Mouse (Mus musculus) ES-Bruce4 (cell line): Measurements from ENCODE around the gene Parva. TPM values are rescaled to one million over a fixed set of nuclear protein-coding genes. Genes with fewer than 3 reads are reported as not detected.

Source experiments
- H3K27ac ChIP-seq: 2 replicates; pipeline ENCODE4 v1.5.1; 2012; ENCODE audit warnings: low read length, inconsistent platforms; ENCODE audit not compliant: insufficient read depth
- H3K27me3 ChIP-seq: 2 replicates; pipeline ENCODE4 v1.6.1; 2012; ENCODE audit warnings: mild to moderate bottlenecking, low read length, inconsistent platforms; ENCODE audit not compliant: control insufficient read depth, poor library complexity, insufficient read depth, severe bottlenecking
- H3K36me3 ChIP-seq: 2 replicates; pipeline ENCODE4 v1.6.1; 2012; ENCODE audit warnings: inconsistent platforms, mild to moderate bottlenecking, low read length, moderate library complexity; ENCODE audit not compliant: control insufficient read depth, poor library complexity, insufficient read depth, severe bottlenecking
- H3K4me1 ChIP-seq: one replicate; pipeline ENCODE4 v1.8.1; 2011; ENCODE audit warnings: low read length; ENCODE audit not compliant: control insufficient read depth, insufficient read depth
- H3K4me3 ChIP-seq: 2 replicates; pipeline ENCODE4 v1.5.1; 2011; ENCODE audit warnings: low read depth, mild to moderate bottlenecking, low read length
- H3K9ac ChIP-seq: 2 replicates; pipeline ENCODE4 v1.6.1; 2012; ENCODE audit warnings: low read depth, mild to moderate bottlenecking, inconsistent platforms; ENCODE audit not compliant: poor library complexity, severe bottlenecking
- H3K9me3 ChIP-seq: replicated peaks from 2 replicates; pipeline ENCODE4 v1.6.1; 2012; ENCODE audit warnings: mild to moderate bottlenecking, low read length, inconsistent platforms; ENCODE audit not compliant: control insufficient read depth, poor library complexity, insufficient read depth, severe bottlenecking
- CTCF ChIP-seq: IDR thresholded peaks from one replicate; pipeline ENCODE4 v1.8.1; 2011; ENCODE audit warnings: low read depth, low read length
- EP300 ChIP-seq: IDR thresholded peaks from 2 replicates; pipeline ENCODE4 v1.6.1; 2011; ENCODE audit warnings: low read depth, low read length; ENCODE audit not compliant: insufficient read depth
- POLR2A ChIP-seq: IDR thresholded peaks from one replicate; pipeline ENCODE4 v1.8.1; 2011; ENCODE audit warnings: low read length; ENCODE audit not compliant: insufficient read depth
- polyA plus RNA-seq: library from polyadenylated mRNA; stranded (reverse); fragments of >200 nt; gene quantifications from 2 replicates; pipeline ENCODE4 v1.2.4, GENCODE M21; 2011; ENCODE audit warnings: low read depth; ENCODE audit not compliant: missing spikeins, insufficient read depth, insufficient read length

The Parva gene
- polyA plus RNA-seq, 1 experiment = 43.2 TPM

DNA sequence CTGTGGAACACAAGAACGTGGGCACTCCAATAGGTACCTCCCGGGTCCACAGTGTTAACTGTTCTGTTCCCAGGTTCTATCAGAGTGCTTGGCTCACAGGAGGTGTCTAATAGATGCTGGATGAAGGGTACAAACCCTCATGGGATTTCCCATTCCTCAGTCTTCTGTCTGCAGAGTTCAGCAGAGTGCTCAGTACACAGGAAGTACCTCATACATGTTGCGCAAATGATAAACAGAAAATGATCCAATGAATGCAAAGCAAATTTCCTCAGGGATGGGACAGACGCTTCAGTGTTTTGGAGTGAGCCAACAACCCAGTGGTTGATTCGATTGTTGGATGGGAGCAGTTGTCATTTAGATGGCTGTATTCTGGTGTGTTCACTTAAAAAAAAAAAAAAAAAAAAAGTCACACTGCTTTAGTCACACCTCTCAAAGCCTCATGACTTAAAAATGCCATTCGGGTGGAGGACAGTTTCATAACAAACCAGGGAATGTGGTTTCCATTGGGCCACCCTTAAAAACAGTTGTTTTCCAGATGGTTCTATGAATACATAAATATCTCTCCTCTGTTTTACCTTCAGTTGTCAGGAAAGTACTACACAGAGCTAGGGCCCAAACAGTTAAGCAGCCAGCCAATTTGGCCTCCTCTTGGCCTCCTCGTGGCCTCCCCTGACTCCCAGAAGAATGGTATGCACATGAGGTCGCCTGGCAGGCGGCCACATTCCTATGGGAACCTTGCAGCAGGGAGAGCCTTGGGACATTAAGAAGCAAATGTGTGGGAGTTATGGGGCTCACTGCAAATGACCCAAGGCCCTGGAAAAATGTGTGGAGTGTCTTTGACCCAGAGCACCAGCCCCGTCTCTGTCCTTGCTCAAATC is 187.7 kb downstream of the Parva start:
- Histone ChIP-seq H3K4me3 (no peak overlapping the region), H3K9ac (no peak overlapping the region), H3K9me3 (no peaks in the 10 kb centered on the region), H3K27ac (no peak overlapping the region), H3K36me3 (no peaks in the 10 kb centered on the region), H3K4me1 (no peaks in the 10 kb centered on the region), H3K27me3 (no peaks in the 10 kb centered on the region; the same call in 1 of the 2 replicates)
- TF ChIP-seq EP300 (no peak), CTCF (no peak), POLR2A (no peak)

DNA sequence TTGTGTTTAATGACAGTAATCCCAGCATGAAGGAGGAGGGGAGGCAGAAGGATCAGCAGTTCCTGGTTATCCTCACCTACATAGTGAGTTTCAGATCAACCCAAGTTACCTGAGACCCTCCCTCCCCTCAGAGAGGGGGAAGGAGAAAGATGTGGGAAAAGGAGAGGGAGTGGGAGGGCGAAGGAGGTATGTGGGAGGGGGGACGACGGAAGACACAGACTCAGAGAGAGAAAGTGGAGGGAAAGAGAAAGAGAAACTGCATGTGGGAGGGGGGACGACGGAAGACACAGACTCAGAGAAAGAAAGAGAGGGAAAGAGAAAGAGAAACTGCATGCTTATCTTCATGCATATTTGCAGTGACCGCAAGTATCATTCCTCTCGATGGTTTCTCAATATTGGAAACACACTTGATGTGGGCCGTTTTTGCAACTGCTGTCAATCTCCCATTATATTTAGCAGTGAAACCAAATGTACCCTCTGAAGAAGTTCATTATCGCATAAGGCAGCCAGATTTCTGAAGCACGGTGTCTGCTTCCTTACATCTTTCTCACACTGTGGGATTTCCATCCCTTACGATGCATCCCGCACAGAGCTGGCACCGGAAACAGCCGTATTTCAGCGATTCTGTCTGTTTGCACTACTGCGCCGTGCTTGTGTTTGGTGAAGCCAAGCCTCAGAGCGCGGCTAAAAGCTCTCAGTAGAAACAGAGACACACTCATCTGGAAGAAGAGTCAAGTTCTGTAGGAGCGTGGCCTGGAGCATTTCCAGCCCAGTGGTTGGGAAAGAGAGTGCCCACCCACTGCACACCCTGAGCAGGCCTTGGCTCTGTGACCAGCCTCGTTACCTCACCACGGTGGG is 193.2 kb downstream of the Parva start:
- H3K27ac ChIP-seq = no peak overlapping the region
- H3K27me3 ChIP-seq = no peaks in the 10 kb centered on the region; the same call in 1 of the 2 replicates
- no peaks in the 10 kb centered on the region for H3K4me1 ChIP-seq
- H3K36me3 ChIP-seq = no peaks in the 10 kb centered on the region
- H3K4me3 ChIP-seq = no peak overlapping the region
- H3K9ac ChIP-seq = no peak overlapping the region
- TF ChIP-seq EP300 = no peak
- no peaks in the 10 kb centered on the region for H3K9me3 ChIP-seq

DNA sequence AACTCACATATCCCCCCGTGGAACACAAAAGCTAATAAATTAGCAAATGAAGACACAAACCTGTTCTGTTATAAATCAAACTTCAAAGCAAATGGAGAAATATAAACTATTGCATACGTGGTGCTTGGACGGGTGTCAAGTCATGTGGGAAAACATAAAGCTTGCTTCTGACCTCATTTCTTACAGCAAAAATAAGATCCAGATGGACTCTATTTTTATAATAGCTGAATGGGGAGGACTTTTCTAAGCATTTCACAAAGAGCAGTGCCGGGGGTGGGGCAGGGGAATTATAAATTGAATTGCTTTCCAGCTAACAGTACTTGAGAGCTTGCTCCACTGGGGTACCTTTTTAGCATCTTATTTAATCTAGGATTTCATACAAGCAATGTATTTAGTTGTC is 200.2 kb downstream of the Parva start:
- TF ChIP-seq CTCF (no peak), POLR2A (no peak), EP300 (no peak)
- Histone ChIP-seq H3K27me3 (no peaks in the 10 kb centered on the region), H3K4me1 (no peaks in the 10 kb centered on the region), H3K9ac (no peak overlapping the region), H3K9me3 (no peaks in the 10 kb centered on the region), H3K4me3 (no peak overlapping the region), H3K27ac (no peak overlapping the region), H3K36me3 (no peaks in the 10 kb centered on the region)

DNA sequence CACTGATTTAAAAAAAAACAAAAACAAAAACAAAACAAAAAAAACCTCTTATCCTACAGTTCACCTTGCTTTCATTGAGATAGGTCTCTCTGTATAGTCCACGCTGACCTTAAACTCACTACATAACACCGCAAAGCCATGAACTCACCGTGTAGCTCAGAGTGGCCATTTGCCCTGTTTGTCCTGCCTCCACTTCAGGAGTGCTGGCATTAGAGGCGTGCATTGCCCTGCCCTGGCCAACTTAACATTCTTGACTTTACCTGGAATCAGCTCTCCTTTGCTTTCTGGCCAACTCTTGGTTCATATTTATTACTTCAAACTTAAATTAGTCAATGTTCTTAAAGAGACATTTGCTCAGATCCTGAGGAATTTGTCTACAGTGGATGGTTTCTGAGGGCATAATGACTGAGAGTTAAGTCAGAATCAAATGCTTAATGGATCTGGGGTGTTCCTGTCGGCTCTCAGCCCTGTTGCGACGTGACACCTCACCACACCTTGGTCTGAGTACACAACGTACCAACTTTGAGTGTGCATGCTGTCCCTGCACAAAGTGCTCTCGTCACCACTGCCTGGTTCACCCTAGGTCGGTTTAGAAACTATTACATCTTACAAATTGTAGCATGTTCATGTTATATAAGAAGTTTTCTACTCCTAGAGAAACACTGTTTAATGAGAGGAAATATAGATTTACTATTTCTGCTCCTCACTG is 207.4 kb downstream of the Parva start:
- Histone ChIP-seq H3K27me3 (no peaks in the 10 kb centered on the region), H3K36me3 (no peaks in the 10 kb centered on the region), H3K27ac (no peak overlapping the region), H3K9ac (no peak overlapping the region), H3K9me3 (no peaks in the 10 kb centered on the region), H3K4me3 (no peak overlapping the region), H3K4me1 (no peaks in the 10 kb centered on the region)
- TF ChIP-seq CTCF (no peak), EP300 (no peak), POLR2A (no peak)

DNA sequence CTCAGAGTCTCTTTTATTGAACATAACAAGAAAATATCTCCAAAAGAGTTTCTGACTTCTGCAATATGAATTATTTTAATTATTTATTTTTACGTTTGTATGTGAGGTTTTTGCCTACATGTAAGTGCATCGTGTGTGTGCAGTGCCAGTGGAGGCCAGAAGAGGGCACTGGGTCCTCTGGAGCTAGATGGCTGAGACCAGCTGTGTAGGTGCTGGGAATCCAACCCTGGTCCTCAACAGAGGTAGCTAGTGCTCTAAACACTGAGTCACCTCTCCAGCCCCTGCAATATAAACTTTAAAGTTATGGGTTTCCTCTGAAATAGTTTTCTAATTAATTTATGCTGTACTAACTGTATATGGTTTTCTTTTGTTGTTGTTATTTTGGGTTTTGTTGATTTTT is 208.6 kb downstream of the Parva start:
- Histone ChIP-seq H3K4me1 (no peaks in the 10 kb centered on the region), H3K9ac (no peak overlapping the region), H3K27me3 (no peaks in the 10 kb centered on the region), H3K36me3 (no peaks in the 10 kb centered on the region), H3K27ac (no peak overlapping the region), H3K4me3 (no peak overlapping the region), H3K9me3 (no peaks in the 10 kb centered on the region)
- TF ChIP-seq POLR2A = no peak
- TF ChIP-seq CTCF = no peak
- TF ChIP-seq EP300 = no peak

Other genes with a start within 250 kb of the Parva start
- gene Mical2, start 201.6 kb upstream of the Parva start, polyA plus RNA-seq = 1.7 and 2.4 TPM in 2 replicates